Mouse (Mus musculus): Measurements from ENCODE around the gene 4930426L09Rik. TPM values are rescaled to one million over a fixed set of nuclear protein-coding genes. Genes with fewer than 3 reads are reported as not detected.
"Not testable (repeated sequence)": the region's sequence is repeated elsewhere in the genome, so short reads cannot be mapped to it uniquely, and the experiment has no call there.

4930426L09Rik gene
- total RNA-seq, 2 experiments from 2014 or later, result 0.34 TPM; not detected in 1

DNA sequence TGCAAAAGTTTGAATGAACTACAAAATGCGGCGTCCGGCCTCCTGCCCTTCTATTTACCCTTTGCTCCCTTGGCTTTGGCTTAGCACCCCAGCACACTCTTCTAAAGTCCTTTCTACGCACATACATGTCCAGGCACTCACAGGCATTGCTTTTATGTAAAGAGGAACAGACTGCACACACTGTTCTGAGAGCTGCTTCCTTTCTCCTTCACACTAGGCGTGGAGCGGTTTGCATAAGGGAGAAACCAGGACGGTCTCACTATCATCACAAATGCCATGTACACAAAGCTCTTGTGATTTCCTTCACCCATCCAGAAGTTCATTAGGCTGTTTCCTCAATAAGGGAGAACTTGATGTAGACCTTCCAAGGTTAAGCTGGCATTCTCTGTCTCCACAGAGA is 8.0 kb downstream of the 4930426L09Rik start:
- intact Hi-C loops (cut with DNase I), result no loop called here
- DNase-seq, result no peak

- intact Hi-C loops (cut with DNase I), result no loop called here
- no peak for DNase-seq
Observed at GRCm38 (mm10) chr2:19007580-19007979, 9.4 kb downstream of the 4930426L09Rik start.

DNA sequence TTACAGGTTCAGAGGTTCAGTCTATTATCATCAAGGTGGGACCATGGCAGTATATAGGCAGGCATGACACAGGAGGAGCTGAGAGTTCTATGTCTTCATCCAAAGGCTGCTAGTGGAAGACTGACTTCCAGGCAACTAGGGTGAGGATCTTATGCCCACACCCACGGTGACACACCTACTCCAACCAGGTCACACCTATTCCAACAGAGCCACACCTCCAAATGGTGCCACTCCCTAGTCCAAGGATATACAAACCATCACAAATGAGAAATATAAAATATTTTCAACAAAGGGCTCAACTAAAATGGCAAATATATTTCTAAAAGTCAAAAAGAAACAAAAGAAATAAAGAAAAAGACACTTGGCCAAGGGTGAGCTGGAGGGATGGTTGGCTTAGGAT is 12.4 kb downstream of the 4930426L09Rik start:
- DNase-seq; intact Hi-C loops (cut with DNase I): not testable (repeated sequence)

GRCm38 (mm10) chr2:19011443-19011842 is 13.3 kb downstream of the 4930426L09Rik start:
- DNase-seq, result no peak
- intact Hi-C loops (cut with DNase I), result no loop called here

GRCm38 (mm10) chr2:19016348-19016747 is 18.2 kb downstream of the 4930426L09Rik start:
- intact Hi-C loops (cut with DNase I), result no loop called here
- DNase-seq, result no peak

DNA sequence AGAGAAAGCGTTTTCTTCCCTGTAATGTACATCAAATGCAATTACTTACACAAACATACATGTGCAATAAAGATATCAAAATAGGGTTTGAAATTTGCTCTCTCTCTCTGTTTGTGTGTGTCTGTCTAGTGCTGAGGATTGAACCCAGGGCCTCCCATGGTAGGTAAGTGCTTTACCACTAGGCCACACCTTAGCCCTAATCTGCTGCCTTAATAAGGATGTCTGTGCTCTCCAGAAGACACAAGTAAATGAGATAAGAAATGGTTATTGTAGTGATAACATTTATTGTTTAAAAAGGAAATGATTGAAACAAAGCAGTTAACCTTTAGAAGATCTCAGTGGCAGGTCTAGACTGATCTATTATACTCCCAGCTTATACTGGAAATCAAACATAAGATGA is 18.7 kb downstream of the 4930426L09Rik start:
- intact Hi-C loops (cut with DNase I), result no loop called here
- no peak for DNase-seq

DNA sequence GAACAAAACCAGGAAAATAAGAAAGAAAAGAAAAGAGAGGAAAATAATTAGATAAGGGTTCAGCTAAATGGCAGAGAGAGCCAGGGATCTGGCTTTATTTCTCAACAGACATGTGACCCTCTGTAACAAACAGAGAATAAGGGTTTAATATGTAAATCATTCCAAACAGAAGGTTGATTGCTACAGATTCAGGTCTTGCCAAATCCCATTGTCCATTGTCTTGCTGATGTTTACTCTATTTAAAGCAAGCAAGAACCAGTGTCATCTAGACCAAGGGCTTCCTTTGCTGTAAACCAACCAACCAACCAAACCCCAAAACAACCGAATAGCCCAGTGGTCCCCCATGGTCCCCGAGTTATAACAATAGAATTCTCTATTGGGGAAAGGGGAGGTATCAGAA is 19.9 kb downstream of the 4930426L09Rik start:
- no peak for DNase-seq
- intact Hi-C loops (cut with DNase I), result no loop called here

DNA sequence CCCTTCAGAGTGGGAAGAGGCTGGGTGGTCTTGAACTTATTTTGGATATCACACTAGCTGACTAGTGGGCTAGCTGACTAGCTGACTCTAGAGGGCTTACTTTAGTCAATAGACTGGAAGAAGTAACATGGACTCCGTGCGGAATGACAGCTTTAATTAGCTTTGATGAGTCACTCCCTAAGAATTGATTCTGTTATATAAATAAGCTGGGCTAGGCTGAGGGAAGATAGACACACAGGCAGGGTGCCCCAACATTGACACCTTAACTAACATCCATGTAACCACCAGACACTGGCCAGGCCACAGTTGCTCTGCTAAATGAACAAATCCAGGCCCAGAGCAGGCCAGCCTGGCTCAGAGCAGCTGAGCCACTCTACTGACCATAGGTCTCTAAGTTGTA is 26.7 kb downstream of the 4930426L09Rik start:
- DNase-seq, result no peak
- intact Hi-C loops (cut with DNase I), result no loop called here

- intact Hi-C loops (cut with DNase I), result no loop called here
- no peak for DNase-seq
Observed at GRCm38 (mm10) chr2:19037430-19037829, 39.3 kb downstream of the 4930426L09Rik start.

DNA sequence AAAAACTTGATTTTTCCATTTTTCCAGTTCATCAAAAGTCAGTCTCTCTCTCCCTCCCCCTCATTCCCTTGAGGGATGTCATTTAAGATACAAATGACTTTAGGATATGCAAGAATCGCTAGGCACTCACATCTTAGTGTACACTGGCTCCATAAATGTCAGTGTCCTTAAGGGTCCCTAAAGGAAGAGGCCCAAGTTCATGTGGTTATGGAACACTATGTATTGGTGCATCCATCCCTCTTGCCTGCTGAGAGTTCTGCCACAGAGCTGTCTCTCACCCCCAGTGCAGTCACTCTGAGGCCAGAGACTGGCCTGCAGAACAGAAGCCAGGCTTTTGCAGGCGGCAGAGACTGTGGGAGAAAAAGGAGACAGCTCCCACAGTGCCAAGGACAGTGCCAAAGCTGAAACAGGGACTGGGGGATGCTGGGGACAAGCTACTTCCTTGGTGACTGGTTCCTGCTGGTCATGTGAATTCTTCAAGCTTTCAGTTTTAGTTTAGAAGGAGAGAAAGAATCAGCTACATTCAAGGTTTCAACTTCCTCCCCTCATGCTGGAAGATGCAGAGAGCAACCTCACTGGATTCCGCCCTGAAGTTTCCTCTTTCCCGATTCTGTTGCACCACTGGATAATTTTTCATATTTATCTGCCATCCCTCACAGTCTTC is 39.9 kb downstream of the 4930426L09Rik start:
- intact Hi-C loops (cut with DNase I), result no loop called here
- DNase-seq, result peak in 1 of 2 experiments; percentile 21

DNA sequence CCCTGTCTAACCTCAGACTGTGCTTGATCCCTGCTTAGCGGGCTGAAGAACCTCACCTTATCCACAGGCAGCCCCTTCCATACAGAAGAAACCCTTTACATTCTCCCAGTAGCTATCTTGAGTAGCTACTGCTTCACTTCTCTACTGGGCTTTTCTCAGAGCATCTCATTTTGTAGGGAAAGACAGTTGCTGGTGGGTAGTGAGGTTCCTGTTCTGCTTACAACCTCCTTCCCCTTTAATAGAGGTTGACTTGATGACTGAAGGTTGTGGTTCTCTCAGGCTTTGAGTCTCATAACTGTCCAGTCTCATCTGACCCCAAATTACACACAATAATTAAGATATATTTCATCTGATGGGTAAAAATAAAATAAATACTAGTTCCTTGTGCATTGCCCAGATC is 50.1 kb downstream of the 4930426L09Rik start:
- intact Hi-C loops (cut with DNase I), result no loop called here
- DNase-seq, result no peak

- no peak for DNase-seq
- intact Hi-C loops (cut with DNase I), result no loop called here
Observed at GRCm38 (mm10) chr2:19049341-19049740, 51.2 kb downstream of the 4930426L09Rik start.

Other genes starting within 250 kb of the 4930426L09Rik start
- 10 to 100 TPM in 1 of 2 experiments, 1 to 10 TPM in 1; 9.0 to 10.3 TPM for gene Pip4k2a, start 217 bp upstream of the 4930426L09Rik start, total RNA-seq (2021)
- gene Armc3, start 201.0 kb downstream of the 4930426L09Rik start, total RNA-seq (2021), result not detected

Data from heart, postnatal 14 days (tissue).